Mouse (Mus musculus) ES-E14 (cell line): ENCODE results near the gene Hgf. TPM values are rescaled to one million over a fixed set of nuclear protein-coding genes. Genes with fewer than 3 reads are reported as not detected.

Experiments
- DNase-seq: peaks from one replicate; pipeline ENCODE4 v3.0.0-alpha.2; 2013; ENCODE audit warnings: low read depth, low spot score
- H3K27ac ChIP-seq: 2 replicates; pipeline ENCODE4 v1.5.1; 2012; ENCODE audit warnings: low read depth, mild to moderate bottlenecking, low read length, moderate library complexity, mixed read lengths; ENCODE audit not compliant: poor library complexity, insufficient read depth, severe bottlenecking
- H3K36me3 ChIP-seq: 2 replicates; pipeline ENCODE4 v1.6.1; 2012; ENCODE audit warnings: mild to moderate bottlenecking, low read length, moderate library complexity, mixed read lengths; ENCODE audit not compliant: control insufficient read depth, poor library complexity, insufficient read depth, severe bottlenecking
- H3K4me1 ChIP-seq, 2 experiments: fragments of 150-350 bp in 1 of 2; sonication (generic) in 1 of 2; 2 replicates each; pipeline ENCODE4 v1.6.1; 2012; ENCODE audit warnings: low read length in 2 of 2, mild to moderate bottlenecking in 1 of 2, mixed read lengths in 1 of 2; ENCODE audit not compliant: control insufficient read depth in 2 of 2, insufficient read depth in 2 of 2, poor library complexity in 1 of 2
- H3K4me3 ChIP-seq, 2 experiments: fragments of 150-350 bp in 1 of 2; sonication (generic) in 1 of 2; 2 replicates each; pipeline ENCODE4 v1.5.1; 2012; ENCODE audit warnings: low read length in 2 of 2, low read depth in 1 of 2, mild to moderate bottlenecking in 1 of 2, mixed read lengths in 1 of 2; ENCODE audit not compliant: insufficient read depth in 1 of 2, poor library complexity in 1 of 2, severe bottlenecking in 1 of 2
- H3K9ac ChIP-seq: 2 replicates; pipeline ENCODE4 v1.6.1; 2012; ENCODE audit warnings: low read depth, mild to moderate bottlenecking, low read length, mixed read lengths; ENCODE audit not compliant: poor library complexity, insufficient read depth, severe bottlenecking
- H3K9me3 ChIP-seq: fragments of 150-350 bp; sonication (generic); 2 replicates; pipeline ENCODE4 v1.6.1; 2012; ENCODE audit warnings: low read depth, mild to moderate bottlenecking, low read length; ENCODE audit not compliant: control insufficient read depth, insufficient read depth
- CHD2 ChIP-seq: IDR thresholded peaks from 2 replicates; pipeline ENCODE4 v1.6.1; 2014; ENCODE audit warnings: mild to moderate bottlenecking, low read depth, low read length, inconsistent platforms
- HCFC1 ChIP-seq: IDR thresholded peaks from 2 replicates; pipeline ENCODE4 v1.6.1; 2012; ENCODE audit warnings: low read length, inconsistent platforms, borderline replicate concordance; ENCODE audit not compliant: insufficient read depth
- MAFK ChIP-seq: IDR thresholded peaks from 2 replicates; pipeline ENCODE4 v1.6.1; 2014; ENCODE audit warnings: mild to moderate bottlenecking, low read depth, low read length, inconsistent platforms; ENCODE audit not compliant: insufficient read depth
- ZC3H11A ChIP-seq: IDR thresholded peaks from 2 replicates; pipeline ENCODE4 v1.6.1; 2012; ENCODE audit warnings: low read depth, mild to moderate bottlenecking, inconsistent platforms, low read length, borderline replicate concordance
- ZNF384 ChIP-seq: IDR thresholded peaks from 2 replicates; pipeline ENCODE4 v1.6.1; 2012; ENCODE audit warnings: low read depth, low read length, inconsistent platforms
- in situ Hi-C, 2 experiments: fragments of 600-800 bp; cut with MboI; formaldehyde crosslinking; loops; one replicate each; pipeline ENCODE4 v1.15.1; 2025; ENCODE audit warnings: low sequenced_read_pairs in 2 of 2, inconsistent platforms in 1 of 2; ENCODE audit not compliant: unreplicated experiment in 2 of 2
- total RNA-seq: library from RNA; depleted of rRNA; stranded (reverse); fragments of 300-350 nt; gene quantifications from 2 replicates; pipeline ENCODE4 v1.2.3, GENCODE M21; 2012

Hgf gene
- total RNA-seq, 1 experiment: not detected

DNA sequence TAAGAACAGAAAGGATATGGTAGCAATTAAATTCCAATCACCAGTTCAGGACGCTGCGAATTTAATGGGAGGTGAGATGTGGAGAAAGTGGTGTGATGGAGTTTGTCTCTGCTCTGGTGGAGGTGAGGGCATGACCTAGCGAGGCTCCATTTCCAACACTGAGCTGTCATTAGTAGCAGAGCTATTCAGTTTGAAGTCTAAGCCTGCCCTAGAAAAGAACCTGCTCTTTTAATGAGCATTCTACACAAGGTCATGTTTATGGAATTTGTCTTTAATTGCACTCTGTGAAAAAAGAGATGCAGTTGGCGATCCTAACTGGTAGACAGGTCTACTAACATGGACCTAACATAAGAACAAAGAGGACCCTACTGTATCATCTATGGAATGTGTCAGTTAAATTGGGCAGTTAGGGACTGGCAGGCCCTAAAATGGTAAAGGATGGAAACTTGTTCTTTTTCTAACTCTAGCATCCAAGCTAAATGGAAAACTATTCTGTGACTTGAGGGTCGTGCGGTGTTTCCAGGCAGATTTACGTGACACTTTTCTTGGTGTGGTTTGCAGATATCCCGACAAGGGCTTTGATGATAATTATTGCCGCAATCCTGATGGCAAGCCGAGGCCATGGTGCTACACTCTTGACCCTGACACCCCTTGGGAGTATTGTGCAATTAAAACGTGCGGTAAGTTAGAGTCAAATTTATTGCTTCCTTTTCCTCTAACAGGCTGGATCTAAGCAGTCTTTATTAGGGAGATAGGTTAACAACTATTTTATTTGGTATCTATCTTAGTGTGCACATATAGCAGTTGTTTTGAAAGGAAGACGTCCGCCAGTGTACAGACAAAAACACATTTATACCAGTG lies 24.8 kb downstream of the Hgf start:
- TF ChIP-seq HCFC1 (no peak), CHD2 (no peak), ZC3H11A (no peak), ZNF384 (no peak)
- Histone ChIP-seq H3K36me3 (no peaks in the 10 kb centered on the region), H3K9me3 (no peaks in the 10 kb centered on the region), H3K9ac (no peak overlapping the region), H3K27ac (no peak overlapping the region), H3K4me1 (no peaks in the 10 kb centered on the region), H3K4me3 (no peak overlapping the region)
- no peak for DNase-seq
- in situ Hi-C loops: no loop called here

DNA sequence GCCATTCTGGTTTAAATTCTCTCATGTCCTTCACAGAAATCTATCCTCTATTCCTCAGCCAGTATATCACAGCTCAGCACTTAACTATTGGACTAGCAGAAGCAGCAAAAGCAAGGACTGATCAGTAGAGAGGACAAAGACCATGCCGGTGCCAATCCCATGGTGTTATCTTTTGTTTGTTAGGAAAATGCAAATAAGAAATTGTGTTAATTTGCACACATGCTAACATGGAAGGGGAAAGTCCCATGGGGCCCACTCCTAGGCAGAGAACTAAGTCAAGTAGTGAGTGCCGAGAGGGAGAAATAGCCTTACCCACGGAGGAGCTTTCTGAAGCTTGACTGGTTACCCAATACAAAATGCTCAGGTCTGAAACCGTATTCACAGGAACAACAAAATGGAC lies 42.4 kb downstream of the Hgf start:
- no peaks in the 10 kb centered on the region for H3K9me3 ChIP-seq
- H3K27ac ChIP-seq: no peak overlapping the region
- TF ChIP-seq ZC3H11A: no peak
- no peak for TF ChIP-seq MAFK
- TF ChIP-seq CHD2: no peak
- no peak for TF ChIP-seq ZNF384
- TF ChIP-seq HCFC1: no peak
- in situ Hi-C loops: no loop called here
- no peaks in the 10 kb centered on the region for H3K4me1 ChIP-seq
- H3K4me3 ChIP-seq: no peak overlapping the region
- DNase-seq: no peak
- no peaks in the 10 kb centered on the region for H3K36me3 ChIP-seq
- no peak overlapping the region for H3K9ac ChIP-seq

DNA sequence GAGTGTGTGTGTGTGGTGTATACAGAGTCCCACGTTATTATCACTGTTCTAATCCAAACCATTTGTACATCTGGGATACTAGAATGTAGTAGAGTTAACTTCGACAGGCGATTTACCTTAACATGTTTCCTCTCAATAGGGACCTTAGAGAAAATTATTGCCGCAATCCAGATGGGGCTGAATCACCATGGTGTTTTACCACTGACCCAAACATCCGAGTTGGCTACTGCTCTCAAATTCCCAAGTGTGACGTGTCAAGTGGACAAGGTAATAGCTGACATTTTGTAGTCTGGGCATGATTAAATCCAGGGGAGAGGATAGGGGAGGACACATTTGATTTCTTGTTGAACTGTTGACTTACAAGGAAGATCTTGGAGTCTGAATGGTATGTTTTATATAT lies 44.7 kb downstream of the Hgf start:
- Histone ChIP-seq H3K27ac (no peak overlapping the region), H3K4me3 (no peak overlapping the region), H3K36me3 (no peaks in the 10 kb centered on the region), H3K4me1 (no peaks in the 10 kb centered on the region), H3K9ac (no peak overlapping the region), H3K9me3 (no peaks in the 10 kb centered on the region)
- DNase-seq: no peak
- no peak for TF ChIP-seq MAFK
- no peak for TF ChIP-seq ZC3H11A
- no peak for TF ChIP-seq ZNF384
- TF ChIP-seq CHD2: no peak
- TF ChIP-seq HCFC1: no peak
- in situ Hi-C loops: no loop called here

DNA sequence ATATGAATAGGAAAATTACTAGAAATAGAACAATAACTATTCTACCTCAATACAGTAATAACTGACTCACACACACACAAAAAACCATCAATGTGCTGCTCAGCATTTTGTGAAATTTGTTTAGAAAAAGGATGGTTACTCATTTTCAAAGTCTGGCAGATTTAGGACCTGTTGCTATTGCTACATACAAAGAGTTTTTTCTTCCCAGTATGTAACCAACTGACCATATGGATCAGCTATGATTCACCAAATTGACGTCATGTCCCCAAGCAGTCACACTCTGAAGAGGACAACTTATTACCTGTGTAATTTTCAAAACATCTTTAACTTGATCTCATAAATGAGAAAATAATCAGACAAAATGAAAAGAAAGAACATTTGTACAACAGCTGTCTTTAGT lies 48.2 kb downstream of the Hgf start:
- Histone ChIP-seq H3K9me3 (no peaks in the 10 kb centered on the region), H3K9ac (no peak overlapping the region), H3K36me3 (no peaks in the 10 kb centered on the region), H3K4me3 (no peak overlapping the region), H3K27ac (no peak overlapping the region), H3K4me1 (no peaks in the 10 kb centered on the region)
- in situ Hi-C loops: no loop called here
- DNase-seq: no peak
- TF ChIP-seq HCFC1 (no peak), MAFK (no peak), CHD2 (no peak), ZNF384 (no peak), ZC3H11A (no peak)

DNA sequence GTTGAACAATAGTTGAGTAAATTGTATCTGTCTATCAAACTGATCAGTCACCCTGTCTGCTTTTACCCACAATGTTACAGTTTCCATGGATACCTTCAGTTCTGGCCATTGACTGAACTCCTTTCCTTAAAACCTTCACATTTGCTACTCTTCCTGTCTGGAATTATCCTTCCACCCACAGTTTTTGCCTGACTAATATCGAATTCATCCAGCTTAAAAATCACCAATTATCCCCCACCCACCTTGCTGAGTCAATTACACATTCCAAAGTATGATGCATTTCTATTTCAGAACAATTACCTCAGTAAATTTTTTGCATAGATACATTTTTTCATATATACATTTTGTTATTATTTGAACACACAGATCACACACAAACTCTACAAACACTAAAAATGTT lies 79.7 kb downstream of the Hgf start:
- no peaks in the 10 kb centered on the region for H3K4me1 ChIP-seq
- no peak overlapping the region for H3K4me3 ChIP-seq
- no peak for DNase-seq
- no peaks in the 10 kb centered on the region for H3K36me3 ChIP-seq
- H3K9me3 ChIP-seq: no peaks in the 10 kb centered on the region
- H3K27ac ChIP-seq: no peak overlapping the region
- no peak for TF ChIP-seq ZNF384
- no peak for TF ChIP-seq ZC3H11A
- in situ Hi-C loops: no loop called here
- no peak overlapping the region for H3K9ac ChIP-seq
